Mouse (Mus musculus) CH12.LX (cell line): ENCODE results near the gene B9d2.

Source experiments
- CTCF ChIP-seq, 2 experiments: IDR thresholded peaks in 1 of 2; conservative IDR thresholded peaks in 1 of 2; 2 replicates each; pipeline ENCODE4 v1.5.1; 2011 to 2012; ENCODE audit warnings: low read depth in 2 of 2, low read length in 2 of 2, improper control_type of control experiment in 1 of 2, inconsistent platforms in 1 of 2, mild to moderate bottlenecking in 1 of 2, moderate library complexity in 1 of 2
- EP300 ChIP-seq: IDR thresholded peaks from 2 replicates; pipeline ENCODE4 v1.6.1; 2011; ENCODE audit warnings: low read length, improper control_type of control experiment
- MAX ChIP-seq: IDR thresholded peaks from 2 replicates; pipeline ENCODE4 v1.6.1; 2011; ENCODE audit warnings: low read length, improper control_type of control experiment
- MEF2A ChIP-seq: IDR thresholded peaks from 2 replicates; pipeline ENCODE4 v1.6.1; 2014; ENCODE audit warnings: low read depth, mild to moderate bottlenecking, inconsistent platforms, low read length, improper control_type of control experiment, borderline replicate concordance
- MYC ChIP-seq: IDR thresholded peaks from 2 replicates; pipeline ENCODE4 v1.6.1; 2011; ENCODE audit warnings: low read depth, mild to moderate bottlenecking, improper control_type of control experiment, low read length
- PAX5 ChIP-seq: IDR thresholded peaks from 2 replicates; pipeline ENCODE4 v1.6.1; 2012; ENCODE audit warnings: low read length, inconsistent platforms, mixed read lengths
- POLR2A ChIP-seq: IDR thresholded peaks from 2 replicates; pipeline ENCODE4 v1.6.1; 2011; ENCODE audit warnings: low read depth, mild to moderate bottlenecking, improper control_type of control experiment, low read length
- POLR2AphosphoS2 ChIP-seq: IDR thresholded peaks from 2 replicates; pipeline ENCODE4 v1.6.1; 2011; ENCODE audit warnings: low read depth, low read length, improper control_type of control experiment
- SIN3A ChIP-seq: IDR thresholded peaks from 2 replicates; pipeline ENCODE4 v1.6.1; 2012; ENCODE audit warnings: low read length, improper control_type of control experiment, inconsistent platforms
- SMC3 ChIP-seq: IDR thresholded peaks from 2 replicates; pipeline ENCODE4 v1.6.1; 2011; ENCODE audit warnings: low read depth, low read length, improper control_type of control experiment
- TBP ChIP-seq: conservative IDR thresholded peaks from 2 replicates; pipeline ENCODE4 v1.6.1; 2011; ENCODE audit warnings: low read depth, low read length, improper control_type of control experiment
- ZNF384 ChIP-seq: IDR thresholded peaks from 2 replicates; pipeline ENCODE4 v1.6.1; 2012; ENCODE audit warnings: low read depth, low read length, improper control_type of control experiment, inconsistent platforms

GRCm38 (mm10) chr7:25734991-25735390 is 54.4 kb downstream of the B9d2 start:
- TF ChIP-seq POLR2A (no peak), POLR2AphosphoS2 (no peak), CTCF (conservative IDR thresholded peaks at IDR 0.05 in 1 of 2, IDR thresholded peaks at IDR 0.05 in 1 of 2; ENCODE audit: low read depth in 2 of 2, low read length in 2 of 2) (no peak), MEF2A (no peak), EP300 (no peak), PAX5 (no peak), MYC (no peak), ZNF384 (no peak), SIN3A (no peak), MAX (no peak), TBP (no peak), SMC3 (no peak)
